Mouse (Mus musculus) c-Kit-positive CD71-positive TER-119-positive erythroid progenitor cells, embryonic 14.5 days (primary cell): ENCODE results near the gene Mrps23.

Experiments used
- DNase-seq: peaks from one replicate; pipeline ENCODE4 v3.0.0-alpha.2; 2013; ENCODE audit warnings: low spot score

Gene Mrps23

GRCm38 (mm10) chr11:88203712-88204532, at the start of gene Mrps23:
TSS of gene Mrps23 (plus strand) at chr11:88204388.
- DNase-seq = peak; percentile 83

- DNase-seq = no peak
Observed at GRCm38 (mm10) chr11:88154500-88154899, 49.7 kb upstream of the Mrps23 start.

GRCm38 (mm10) chr11:88155451-88155850, 48.7 kb upstream of the Mrps23 start:
- no peak for DNase-seq

DNA sequence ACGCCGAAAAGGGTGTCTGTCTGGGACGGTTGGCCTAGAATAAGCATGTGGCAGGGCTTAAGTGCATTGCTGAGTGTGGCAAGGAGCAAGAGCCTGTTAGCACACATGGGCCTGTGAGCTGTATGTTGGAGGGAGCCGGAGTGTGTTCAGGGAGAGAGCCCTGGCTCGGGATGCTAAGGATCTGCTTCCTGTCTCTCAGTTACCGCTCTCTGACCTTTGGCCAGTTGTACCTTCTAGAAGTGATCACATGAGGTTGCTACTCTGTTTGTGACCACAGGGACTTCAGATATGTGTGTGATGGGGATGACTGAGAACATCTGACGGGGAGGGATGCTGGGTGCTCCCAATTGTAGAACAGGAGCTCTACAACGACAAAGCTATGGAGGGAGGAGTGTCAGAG, 48.2 kb upstream of the Mrps23 start:
- no peak for DNase-seq

DNA sequence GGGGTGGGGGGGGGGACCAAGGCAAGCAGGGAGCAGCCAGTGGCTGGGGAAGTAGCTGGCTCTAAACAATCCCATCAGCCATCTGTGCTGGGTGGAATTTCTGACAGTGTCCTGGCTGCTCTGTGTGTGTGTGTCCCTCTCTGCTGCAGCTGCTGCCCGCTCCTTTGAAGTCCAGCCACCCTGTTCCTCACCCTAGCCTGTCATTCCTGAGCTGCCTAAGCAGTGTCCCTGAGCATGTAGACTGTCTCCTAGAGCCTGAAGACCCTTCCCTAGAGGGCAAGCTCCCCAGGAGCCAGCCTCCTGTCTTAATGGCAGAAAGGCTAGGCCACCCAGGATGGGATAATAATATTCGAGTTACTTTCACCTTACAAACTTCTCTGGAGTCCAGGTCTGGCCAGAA, 47.8 kb upstream of the Mrps23 start:
- DNase-seq = no peak

DNA sequence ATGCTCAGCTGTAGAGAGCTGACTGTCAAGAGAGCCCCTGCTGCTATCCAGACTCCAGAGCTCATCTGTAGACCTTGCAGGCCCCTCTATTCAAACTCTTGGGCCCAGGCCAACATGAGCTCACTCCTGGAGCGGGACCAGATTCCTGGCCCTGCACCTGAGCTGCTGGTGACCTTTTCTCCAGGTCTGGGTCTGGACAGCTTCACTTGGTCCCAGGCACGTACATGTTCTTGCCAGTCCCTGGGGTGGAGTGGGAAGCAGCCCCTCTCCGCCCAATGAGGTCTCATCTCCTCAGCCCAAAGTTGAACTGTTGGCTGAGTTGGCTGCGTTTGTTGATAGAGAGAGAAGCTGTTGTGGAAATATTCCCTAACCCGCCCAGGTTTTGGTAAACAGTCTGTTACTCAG, 45.3 kb upstream of the Mrps23 start:
- no peak for DNase-seq

DNA sequence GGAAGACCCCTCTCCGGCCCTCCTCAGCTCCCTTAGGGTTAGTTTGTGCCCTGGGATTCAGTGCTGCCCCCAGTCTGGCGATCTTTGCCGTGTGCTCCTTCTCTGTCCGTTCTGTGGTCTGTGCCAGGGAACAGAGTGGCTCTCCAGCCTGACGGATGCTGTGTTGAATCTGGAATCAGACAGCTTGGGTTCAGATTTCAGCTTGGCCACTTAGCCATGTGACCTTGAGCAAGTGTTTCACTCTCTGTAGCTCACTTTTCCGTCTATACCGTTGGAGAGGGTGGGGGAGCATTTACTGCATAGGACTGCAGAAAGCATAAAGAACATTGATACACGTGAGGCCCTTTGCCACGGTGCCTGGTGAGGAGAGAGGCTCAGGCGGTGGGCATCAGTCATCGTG, 44.8 kb upstream of the Mrps23 start:
- DNase-seq = no peak

- DNase-seq = no peak
Observed at GRCm38 (mm10) chr11:88160316-88160715, 43.9 kb upstream of the Mrps23 start.

DNA sequence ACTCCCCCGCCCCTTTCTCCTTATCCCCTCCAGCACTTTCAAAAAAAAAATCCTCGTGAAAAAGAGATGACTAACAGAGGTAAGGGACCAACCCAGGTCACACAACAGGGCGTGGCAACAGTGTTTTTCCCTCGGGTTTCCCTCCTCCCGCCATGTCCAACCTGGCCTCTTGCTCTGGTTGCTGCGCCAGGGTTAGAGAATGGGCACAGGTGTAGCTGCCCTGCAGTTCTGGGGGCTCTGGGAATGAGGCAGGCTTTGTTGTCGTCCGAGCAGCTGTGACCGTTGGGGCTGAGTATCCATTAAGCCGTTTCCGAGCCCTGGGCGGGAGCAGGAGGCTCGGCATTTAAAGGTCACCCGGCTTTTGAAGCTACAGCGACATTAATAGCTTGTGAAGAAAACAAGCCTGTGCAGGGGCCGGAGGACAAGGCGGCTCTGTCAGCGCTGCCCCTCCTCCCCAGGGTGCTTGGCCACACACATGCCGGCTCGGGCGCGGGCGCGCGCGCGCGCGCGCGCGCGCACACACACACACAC, 43.1 kb upstream of the Mrps23 start:
- no peak for DNase-seq

- peak; percentile 27 for DNase-seq
Observed at GRCm38 (mm10) chr11:88161651-88162362, 42.4 kb upstream of the Mrps23 start.

GRCm38 (mm10) chr11:88162740-88163139, 41.4 kb upstream of the Mrps23 start:
- DNase-seq = no peak

- DNase-seq = no peak
Observed at GRCm38 (mm10) chr11:88164213-88164723, 39.9 kb upstream of the Mrps23 start.

- DNase-seq = no peak
Observed at GRCm38 (mm10) chr11:88164801-88165377, 39.3 kb upstream of the Mrps23 start.

GRCm38 (mm10) chr11:88165683-88166364, 38.4 kb upstream of the Mrps23 start:
- DNase-seq = no peak

DNA sequence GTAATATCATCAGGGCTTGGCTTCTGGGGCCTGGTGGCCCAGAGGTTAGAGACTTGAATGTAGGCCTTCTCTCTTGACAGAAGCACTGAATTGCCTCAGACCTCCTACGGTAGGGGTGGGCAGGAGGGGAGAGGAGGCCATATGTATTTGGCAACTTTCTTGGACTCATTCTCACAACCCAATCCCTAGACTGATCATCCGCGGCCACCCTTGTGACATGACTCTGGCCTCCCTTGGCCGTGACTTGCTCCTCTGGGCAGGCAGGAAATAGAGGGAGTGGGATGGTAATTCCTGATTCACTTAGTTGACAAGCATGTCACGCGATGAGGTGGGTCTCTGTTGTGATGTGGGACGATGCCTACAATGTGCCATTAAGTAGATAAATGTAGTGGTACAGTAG, 37.7 kb upstream of the Mrps23 start:
- DNase-seq = no peak

DNA sequence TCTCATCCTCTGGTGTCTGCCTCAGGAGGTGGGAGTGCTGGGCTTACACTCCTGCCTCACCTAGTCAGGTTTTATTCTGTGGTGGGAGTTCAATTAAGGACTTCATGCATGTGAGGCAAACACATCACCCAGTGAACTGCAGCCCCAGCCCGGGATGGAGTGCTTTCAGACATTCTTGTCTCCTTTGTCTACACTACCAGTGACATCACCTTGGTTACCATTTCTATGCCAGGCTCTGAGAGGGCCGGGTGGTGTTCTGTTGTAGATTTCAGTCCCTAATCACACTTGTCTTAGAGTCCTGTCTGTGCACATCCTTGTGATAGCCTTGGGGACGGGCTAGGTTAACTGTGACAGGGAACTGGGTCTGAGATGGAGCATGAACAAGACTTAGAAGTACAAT, 35.6 kb upstream of the Mrps23 start:
- DNase-seq = no peak

GRCm38 (mm10) chr11:88169531-88170040, 34.6 kb upstream of the Mrps23 start:
- DNase-seq = no peak

DNA sequence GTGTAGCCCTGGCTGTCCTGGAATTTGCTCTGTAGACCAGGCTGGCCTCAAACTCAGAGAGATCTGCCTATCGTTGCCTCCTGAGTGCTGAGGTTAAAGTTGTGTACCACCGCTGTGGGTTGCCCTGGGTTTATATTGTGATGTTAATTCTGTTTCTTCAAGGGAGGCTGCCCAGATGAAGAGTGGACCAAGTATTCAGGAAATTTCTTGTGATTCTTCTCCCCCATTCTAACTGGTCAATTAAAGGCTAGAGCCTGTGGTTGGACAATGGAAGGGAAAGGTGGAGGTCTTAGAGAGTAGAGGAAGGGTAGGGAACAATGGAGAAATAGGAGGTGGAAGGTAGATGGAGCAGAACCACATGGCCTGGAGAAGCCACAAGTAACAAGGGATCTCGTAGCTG, 33.6 kb upstream of the Mrps23 start:
- DNase-seq = no peak

GRCm38 (mm10) chr11:88171876-88172442, 32.2 kb upstream of the Mrps23 start:
- no peak for DNase-seq

DNA sequence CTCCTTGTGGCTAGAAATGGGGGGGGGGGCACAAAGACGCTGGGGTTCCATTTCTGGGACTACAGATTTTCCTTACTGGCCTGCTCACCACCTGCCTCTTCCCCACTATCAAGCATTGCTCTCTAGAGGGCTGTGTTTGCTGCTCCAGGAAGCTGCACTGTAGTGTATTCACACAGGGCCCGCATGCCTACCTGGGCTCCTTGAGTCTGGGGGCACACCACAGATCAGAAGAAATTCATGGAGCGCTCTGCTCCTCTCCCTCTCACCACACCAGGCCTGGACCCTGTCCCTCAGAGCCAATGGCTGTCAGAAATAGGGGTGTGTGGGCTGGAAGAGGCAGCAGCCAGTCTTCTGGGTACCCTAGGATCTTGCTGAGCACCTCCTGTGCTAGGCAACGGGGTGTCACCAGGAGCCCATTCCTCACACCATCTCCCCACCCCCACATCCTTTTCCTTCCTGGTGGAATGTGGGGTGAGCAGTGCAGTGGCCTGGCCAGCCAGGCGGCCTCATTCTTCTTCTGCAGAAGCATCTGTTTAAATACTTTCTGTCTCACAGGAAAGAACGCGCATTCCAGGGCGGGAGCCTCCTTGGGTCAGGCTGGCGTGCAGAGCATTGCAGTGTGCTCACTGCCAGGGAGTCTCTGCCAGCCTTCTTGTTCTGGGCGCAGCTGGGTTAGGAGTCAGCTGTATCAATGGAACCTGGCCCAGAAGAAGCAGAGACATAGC, 31.4 kb upstream of the Mrps23 start:
- DNase-seq = no peak
